Mouse (Mus musculus): ENCODE measurements around the gene Retn.

Retn gene

DNA sequence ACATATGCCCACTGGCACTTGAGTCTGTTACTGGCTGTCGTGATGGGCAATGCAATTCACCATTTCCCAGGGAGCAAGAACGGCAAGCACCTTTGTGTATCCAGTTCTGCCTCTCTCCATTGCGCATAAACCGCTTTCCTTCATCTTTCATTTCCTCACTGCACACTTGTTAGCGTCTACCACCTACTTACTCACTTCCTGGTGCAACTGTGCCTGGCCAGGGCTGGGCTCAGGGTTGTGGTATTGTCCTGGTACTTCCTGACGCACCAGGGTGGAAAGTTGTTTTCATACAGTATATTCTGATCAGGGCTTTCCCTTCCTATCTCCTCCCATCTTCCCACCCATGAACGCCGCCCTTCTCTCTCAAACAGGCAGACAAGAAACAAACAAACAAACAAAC lies 5.3 kb downstream of the Retn start:
- no peak for DNase-seq (ENCODE audit: low spot score in 2 of 2)

DNA sequence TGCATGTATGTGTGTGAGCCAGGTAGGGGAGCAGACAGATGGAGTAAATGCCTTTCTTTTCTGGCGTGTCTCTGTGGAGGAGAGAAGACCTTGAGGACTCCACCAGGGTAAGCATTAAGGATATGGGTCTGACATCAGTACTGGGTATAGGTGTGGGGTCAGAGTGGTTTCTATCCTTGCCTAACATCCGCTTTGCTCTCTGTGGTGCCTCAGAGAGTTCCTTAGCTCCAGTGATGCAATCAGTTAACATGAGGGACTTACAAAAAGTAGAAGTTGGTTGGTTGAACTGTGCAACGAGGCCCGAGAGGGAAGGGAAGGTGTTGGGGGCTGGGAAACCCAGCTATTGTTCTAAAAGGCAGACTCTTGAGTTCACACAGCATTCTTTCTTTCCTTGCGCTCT lies 8.8 kb downstream of the Retn start:
- DNase-seq (ENCODE audit: low spot score in 2 of 2), result no peak

DNA sequence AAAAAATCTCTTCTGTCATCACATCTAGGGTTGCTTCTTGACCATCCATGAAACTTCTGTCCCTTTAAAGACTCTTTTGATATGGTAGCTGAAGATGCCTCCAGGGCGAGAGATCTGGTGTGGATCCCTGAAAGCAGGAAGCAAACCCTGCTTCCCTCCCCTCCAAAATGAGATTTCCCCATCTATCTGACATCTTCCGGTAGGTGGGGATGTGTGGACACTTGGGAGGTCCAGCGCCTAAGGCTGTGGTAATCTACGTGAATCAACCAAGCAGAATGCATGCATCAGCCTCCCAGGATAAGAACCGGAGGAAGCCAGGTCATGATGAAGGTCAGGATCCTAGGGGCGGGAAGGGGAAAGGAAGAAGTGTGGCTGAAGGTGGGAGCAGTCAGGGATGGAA lies 9.9 kb downstream of the Retn start, which contains the start of gene Mcemp1:
Mcemp1 (plus strand) TSS at position 248 of the 400 bp plus-strand sequence.
- DNase-seq (ENCODE audit: low spot score in 2 of 2), result no peak

DNA sequence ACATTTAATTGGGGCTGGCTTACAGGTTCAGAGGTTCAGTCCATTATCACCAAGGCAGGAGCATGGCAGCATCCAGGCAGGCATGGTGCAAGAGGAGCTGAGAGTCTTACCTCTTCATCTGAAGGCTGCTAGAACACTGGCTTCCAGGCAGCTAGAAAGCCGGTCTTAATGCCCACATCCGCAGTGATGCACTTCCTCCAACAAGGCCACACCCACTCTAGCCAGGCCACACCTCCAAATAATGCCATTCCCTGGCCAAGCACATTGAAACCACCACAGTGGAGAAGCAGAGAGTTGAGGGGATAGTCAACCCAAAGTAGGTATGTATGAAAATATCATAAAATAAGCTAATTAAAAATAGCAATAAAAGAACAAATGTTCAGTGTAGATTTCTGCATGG lies 14.8 kb downstream of the Retn start:
- no peak for DNase-seq (ENCODE audit: low spot score in 2 of 2)

DNA sequence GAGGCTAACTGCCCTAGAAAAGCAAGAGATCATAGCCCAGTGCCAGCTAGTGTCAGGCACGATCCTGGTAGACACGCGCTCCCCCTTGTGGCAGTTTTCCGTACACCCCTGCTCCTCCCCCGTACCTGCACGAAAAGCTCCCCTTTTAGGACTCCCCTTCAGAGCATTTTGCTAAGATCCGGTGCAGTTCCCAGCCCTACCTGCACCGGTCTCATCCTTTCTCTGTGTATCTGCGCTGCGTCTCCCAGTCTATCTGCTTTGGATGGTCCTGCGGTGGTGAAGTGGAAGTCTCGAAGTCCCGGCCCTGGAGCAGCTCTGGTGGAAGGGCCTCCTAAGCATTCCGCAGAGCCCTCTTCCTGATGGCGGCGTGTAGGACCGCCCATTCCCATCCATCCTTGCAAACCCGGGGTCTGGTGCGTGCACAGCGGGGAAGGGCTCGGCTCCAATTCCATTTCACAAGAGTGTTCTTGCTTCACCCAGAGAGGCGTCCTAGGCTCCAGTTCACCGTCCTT lies 16.5 kb downstream of the Retn start, which contains the start of gene Fcor:
Fcor (minus strand) TSS at position 383 of the 512 bp plus-strand sequence.
- DNase-seq (ENCODE audit: low spot score in 2 of 2), result peak; percentile 69 to 94

DNA sequence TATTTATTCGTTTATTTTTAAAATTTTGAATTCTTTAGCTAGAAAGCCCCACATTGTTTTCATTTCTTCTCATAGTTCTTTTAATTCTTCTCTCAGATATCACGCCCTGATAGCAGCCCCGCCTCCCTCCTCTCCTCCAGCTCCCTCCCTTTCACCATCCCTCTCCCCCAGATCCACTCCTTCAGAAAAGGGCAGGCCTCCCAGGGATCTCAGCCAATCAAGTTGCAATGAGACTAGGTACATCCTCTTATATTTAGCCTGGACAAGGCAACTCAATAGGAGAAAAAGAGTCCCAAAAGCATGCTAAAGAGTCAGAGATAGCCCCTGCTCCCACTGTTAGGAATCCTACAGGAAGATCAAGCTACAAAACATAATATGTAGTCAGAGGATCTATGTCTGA lies 19.1 kb downstream of the Retn start:
- DNase-seq (ENCODE audit: low spot score in 2 of 2), result no peak

DNA sequence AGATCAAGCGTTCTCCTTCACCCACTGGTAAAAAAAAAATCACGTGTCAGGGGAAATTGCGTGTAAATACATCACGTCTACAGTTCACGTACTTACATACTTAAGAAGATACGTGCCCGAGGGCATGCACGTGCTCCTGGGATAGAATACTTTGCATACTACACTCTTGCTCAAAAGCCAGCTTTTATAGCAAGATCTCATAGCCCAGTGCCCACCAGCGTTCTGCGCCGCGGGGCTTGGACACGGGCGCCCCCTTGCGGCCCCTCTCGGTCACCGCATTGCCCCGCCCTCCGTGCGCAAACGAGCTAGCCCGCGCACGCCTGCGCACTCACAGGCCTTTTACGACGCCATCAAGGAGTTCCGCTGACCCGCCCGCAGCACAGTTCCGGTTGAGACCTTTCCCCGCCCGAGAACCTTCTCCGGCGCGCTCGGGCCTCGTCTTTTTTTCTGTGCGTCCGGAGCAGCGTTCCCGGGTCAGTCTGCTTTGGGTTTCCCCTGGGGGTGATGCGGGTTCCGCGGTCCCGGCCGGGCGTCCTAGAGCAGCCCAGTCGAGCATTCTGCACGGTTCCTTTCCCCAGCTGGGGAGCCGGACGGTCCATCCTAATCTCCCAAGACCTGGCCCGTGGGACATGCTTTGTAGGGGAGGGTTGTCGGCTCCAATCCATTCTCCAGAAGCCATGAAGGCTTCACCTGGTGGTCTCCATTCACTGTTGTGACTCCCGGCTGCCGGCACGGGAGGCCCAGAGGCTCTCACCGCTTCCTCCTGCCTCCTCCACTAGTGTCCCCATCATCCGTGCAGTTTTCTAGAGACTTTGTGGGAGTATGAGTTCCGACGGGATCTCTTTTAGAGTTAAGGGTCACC lies 20.8 kb downstream of the Retn start, which contains the start of gene Trappc5:
Trappc5 (plus strand) TSS at position 169 of the 862 bp plus-strand sequence.
- DNase-seq (ENCODE audit: low spot score in 2 of 2), result peak; percentile 82 to 96

DNA sequence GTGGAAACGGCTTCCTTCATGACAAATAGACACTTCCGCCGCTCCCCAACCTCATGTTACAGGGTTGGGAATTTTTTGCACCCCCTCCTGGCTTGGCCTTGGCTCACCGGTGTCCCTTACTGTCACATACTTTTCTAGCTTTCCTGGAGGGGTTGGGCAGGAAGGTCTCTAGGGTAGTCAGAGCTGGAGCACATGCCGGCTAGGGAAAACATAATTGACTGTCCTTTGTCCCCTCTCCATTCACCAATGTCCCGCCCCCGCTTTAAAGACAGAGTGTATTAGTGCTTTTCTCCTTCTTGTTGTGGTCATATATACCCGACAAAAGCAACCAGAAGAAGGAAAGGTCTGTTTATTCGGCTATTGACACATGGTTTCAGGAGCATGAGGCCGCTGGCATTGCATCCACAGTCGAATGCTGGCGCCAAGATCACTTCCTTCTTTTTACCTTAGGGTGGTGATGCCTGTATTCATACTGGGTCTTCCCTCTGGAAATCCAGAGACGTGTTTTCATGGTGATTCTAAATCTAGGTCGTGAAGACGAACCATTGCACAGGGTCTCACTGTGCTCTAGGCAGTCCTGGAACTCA lies 21.5 kb downstream of the Retn start:
- DNase-seq (ENCODE audit: low spot score in 2 of 2), result no peak

DNA sequence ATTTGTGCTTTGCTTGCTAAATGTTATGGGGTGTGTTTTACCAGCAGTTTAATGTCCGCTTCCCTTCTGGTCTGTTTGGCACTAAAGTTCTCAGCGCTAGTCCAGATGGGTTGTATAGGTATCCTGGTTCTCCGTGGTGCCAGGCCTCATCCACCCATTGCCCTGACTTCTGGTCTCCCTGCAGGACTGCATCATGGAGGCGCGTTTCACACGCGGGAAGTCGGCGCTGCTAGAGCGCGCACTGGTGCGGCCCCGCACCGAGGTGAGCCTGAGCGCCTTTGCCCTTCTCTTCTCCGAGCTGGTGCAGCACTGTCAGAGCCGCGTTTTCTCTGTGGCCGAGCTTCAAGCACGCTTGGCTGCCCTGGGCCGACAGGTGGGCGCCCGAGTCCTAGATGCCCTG lies 23.3 kb downstream of the Retn start:
- DNase-seq (ENCODE audit: low spot score in 2 of 2), result no peak

DNA sequence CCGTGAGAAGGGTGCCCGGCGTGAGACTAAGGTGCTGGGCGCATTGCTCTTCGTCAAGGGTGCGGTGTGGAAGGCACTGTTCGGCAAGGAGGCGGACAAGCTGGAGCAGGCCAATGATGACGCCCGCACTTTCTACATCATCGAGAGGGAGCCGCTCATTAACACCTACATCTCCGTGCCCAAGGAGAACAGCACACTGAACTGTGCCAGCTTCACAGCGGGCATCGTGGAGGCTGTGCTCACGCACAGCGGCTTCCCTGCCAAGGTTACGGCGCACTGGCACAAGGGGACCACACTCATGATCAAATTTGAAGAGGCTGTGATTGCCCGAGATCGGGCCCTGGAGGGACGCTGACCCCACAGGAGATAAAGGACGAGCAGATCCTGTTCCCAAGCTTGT lies 23.7 kb downstream of the Retn start:
- no peak for DNase-seq (ENCODE audit: low spot score in 2 of 2)

DNA sequence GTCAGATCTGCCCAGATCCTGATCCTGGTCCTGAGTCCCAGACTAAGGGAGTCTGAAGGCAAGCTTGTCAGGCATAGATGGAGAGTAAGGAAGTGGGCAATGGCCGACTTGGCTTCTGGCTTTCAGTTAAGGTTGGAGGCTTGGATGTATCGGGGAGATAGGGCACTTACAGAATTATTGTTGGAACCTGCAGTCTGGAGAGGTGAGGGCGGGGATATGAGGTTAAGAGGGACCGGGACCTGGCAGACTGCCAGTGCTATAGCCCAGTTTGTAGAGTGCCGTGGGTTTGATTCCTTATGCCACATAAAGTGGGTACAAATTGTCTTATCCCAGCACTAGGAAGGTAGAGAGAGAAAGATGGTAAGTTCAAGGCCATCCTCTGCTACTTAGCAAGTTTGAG lies 24.1 kb downstream of the Retn start:
- no peak for DNase-seq (ENCODE audit: low spot score in 2 of 2)

DNA sequence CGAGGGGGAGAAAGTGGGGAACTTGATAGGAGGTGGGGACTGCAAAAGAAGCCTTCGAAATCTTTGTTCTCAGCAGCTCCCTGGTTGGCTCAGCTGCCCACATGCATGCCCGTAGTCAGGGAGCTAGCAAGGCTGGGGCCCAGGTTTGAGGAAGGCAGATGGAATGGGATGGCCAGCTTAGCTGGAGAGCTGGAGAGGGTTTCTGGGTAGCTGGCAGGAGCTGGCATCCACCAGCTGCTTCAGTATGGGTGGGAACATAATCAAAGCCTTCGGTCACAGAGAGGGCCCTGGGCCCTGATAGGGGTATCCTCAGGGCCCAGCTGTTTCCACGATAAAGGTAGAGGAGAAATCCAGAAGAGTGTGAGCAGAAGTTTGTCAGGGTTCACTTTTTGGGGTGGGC lies 26.9 kb downstream of the Retn start:
- no peak for DNase-seq (ENCODE audit: low spot score in 2 of 2)

DNA sequence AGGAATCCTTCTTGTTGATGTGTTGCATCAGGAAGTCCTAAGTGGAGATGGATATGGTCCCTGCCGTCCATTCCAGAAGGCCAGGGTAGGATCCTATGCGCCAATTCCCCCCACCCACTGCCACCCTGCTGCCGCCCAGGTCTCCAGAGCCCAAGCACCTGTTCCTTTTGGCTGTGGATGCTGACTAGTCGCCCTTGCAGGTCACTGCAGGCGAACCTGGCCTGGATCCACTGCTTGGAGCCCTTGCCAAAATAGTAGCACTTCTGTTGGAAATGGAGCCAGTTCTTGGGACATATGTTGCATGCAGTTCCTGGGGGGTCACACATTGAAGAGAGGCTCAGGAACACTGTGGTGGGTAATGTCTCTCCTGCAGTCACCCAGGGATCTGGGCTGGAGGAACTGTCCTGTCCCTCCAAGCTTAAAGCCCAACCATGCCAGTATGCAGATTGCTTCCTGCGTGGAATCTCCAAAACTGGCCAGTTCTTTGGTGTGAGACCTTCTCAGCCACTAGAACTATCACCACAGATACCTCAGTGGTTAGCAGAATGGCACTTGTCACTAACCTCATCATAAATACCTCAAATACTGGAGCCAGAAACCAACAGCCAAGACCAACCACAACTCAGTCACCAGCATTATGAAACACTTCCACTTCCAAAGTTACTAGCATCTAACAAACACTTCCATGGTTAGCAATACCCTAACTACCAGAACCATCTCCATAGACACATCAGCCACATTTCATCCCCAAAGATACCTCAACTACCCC lies 28.0 kb downstream of the Retn start:
- DNase-seq (ENCODE audit: low spot score in 2 of 2), result no peak

DNA sequence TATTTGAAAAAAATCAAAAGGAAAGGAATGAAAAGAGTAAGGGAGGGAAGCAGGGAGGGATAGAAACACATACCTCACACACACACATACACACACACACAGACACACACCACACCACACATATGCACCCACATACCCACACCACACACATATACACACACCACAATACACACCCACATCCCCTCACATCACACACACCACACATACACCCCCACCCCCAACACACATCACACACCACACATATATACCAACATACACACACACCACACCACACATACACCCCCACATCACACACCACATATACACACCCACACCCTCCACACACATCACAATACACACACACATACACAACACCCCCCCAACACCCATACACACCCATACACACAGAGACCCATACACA lies 29.0 kb downstream of the Retn start:
- DNase-seq (ENCODE audit: low spot score in 2 of 2), result no peak

DNA sequence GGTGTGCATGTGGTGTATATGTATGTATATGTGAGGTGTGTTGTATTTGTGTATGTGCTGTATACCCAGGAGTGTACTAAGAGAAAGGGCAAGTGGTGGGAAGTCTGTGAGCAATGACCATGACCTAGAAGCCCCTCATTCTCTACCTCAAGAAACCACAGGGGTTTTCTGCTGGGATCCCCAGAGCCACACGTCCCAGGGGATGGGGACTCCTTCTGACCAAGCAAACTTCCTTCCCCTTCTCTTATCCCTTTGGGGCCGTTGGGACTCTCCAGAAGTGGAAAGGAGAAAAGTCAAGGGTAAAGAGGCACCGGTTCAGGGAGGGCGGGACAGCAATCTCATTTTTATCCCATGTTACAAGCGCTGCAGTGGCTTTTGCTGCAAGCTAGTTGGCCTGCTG lies 29.9 kb downstream of the Retn start:
- no peak for DNase-seq (ENCODE audit: low spot score in 2 of 2)

DNA sequence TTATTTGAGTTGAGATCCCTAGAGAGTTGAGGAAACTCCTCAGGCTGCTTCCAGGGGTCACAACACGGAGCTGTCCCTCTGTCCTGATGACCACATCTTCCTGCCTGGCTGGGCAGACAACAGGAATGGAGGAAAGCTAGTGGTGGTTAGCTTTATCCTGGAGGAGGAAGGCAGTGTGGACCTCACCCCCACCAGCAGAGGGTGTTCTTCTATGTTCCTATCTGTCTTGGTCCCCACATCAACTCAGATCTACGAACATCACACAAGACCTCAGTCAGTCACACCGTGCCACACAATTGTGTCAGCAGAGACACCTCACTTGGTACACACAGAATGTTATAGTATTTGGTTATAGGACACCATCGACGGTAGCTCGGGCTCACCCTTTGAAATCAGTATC lies 32.0 kb downstream of the Retn start:
- no peak for DNase-seq (ENCODE audit: low spot score in 2 of 2)

DNA sequence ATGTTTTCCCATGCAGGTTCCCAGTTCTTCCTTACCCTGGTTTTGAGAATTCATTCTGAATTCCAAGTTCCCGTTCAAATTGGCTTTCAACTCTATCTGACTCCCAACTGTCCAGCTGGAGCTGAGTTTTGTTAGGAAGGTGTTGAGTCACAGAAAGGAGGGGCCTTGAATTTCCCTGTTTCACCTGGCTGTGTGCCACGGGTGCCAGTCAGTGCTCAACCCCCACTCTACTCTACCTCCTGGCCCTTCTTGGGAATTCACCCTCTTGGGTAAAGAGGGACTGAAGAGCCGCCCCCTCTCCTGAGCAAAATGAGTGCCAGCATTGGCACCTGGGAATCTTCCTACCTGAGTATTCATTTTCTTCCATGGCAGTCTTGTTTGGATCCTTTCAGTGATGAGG lies 35.2 kb downstream of the Retn start:
- no peak for DNase-seq (ENCODE audit: low spot score in 2 of 2)

DNA sequence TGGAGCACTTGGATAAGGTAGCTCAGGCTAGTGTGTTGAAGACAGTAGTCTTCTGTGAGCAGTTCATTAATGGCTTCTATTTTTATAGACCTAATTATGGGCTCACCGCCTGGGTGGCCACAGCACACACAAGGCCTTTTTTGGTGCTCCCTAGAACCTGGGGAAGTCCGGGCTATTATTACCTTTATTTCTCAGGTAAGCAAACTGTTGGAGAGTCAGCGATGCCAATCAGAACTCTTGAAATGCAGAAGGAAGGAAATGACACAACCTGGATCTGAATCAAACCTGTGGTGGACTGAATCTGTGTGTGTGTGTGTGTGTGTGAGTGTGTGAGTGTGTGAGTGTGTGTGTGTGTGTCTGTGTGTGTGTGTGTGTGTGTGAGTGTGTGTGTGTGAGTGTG lies 38.6 kb downstream of the Retn start, which contains the start of gene Fcer2a:
Fcer2a (minus strand) TSS at position 55 of the 400 bp plus-strand sequence.
- no peak for DNase-seq (ENCODE audit: low spot score in 2 of 2)

DNA sequence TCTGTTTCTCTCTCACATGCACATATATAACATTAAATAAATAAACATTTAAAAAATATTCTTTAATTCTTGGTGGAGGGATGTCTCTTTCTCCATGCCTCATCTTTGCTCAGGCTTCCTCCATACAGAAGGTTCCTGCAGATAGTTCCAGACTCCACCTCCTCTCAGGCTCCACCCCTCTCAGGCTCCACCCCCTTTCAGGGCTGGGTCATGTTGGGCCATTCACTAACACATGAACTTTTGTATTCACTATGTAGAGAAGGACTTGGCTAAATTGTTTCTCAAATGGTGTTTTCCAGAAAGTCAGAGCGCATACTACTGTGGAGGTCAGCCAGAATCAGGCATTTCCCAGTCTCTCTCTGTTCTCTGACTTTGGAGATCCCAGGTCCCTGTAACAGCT lies 45.9 kb downstream of the Retn start:
- DNase-seq (ENCODE audit: low spot score in 2 of 2), result no peak

DNA sequence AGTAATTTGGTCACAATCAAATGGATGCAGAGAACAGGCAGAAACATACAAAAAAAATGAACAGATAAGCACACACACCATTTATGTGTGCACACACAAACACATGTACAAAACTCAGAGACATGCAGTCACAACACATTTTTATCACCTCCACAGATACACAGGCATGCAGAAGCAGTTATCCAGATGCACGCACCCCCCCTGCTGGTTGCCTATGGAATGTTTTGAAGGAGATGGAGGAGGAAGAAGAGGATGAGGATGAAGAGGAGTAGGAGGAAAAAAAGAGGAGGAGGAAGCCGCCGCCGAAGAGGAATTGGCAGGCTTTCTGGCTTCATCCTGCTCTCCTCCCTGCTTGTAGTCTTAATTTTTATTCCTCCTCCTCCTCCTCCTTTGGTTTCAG lies 50.1 kb downstream of the Retn start:
- no peak for DNase-seq (ENCODE audit: low spot score in 2 of 2)

DNA sequence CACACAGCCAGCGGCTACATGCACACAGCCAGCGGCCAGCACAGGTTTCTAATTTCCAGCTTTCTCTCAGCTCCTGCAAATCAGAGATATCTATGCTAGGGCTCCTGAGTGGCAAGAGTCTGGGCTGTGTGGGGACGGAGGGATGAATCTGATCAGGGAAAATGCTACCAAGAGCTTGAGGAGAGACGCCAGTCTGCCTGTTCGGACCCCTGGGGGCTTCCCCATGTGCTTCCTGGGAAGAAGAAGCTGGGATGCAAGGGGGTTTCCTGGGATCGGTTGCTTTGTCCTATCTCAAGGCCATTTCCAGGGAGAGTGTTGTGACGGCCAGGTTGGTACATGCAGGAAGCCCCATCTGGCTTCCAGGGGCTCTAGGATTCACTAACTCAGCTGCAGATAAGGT lies 52.0 kb downstream of the Retn start:
- no peak for DNase-seq (ENCODE audit: low spot score in 2 of 2)

Measured in left cerebral cortex, adult 9 months (tissue).